ENCODE assay signal across 8 mouse cellular contexts in genomic region chr7:98321083-98321482, GRCm38 (mm10). TPM values are rescaled to one million over a fixed set of nuclear protein-coding genes. Genes with fewer than 3 reads are reported as not detected.
DNase-seq lines count a peak whose midpoint lies in the region; ATAC-seq and TF ChIP-seq lines count a peak whose summit lies in the region.

TSS of gene Acer3 (minus strand) at chr7:98321208.

- no peaks in the 10 kb centered on the region for H3K9me3 ChIP-seq in intestine, embryonic 14.5 days (ENCODE audit: control insufficient read depth, low read length)
- no peaks in the 10 kb centered on the region for H3K9me3 ChIP-seq in intestine, postnatal 0 days (ENCODE audit: control insufficient read depth)
- no peaks in the 10 kb centered on the region for H3K9me3 ChIP-seq in heart, embryonic 13.5 days
- no peaks in the 10 kb centered on the region for H3K9me3 ChIP-seq in limb, embryonic 10.5 days (replicated peaks)
- no peaks in the 10 kb centered on the region for H3K9me3 ChIP-seq in neural tube, embryonic 14.5 days (ENCODE audit: control insufficient read depth, low read length)

- 84% methylated on average over 2 of the region's 2 CpGs for WGBS in intestine, embryonic 14.5 days
- 68% methylated on average over 2 of the region's 2 CpGs for WGBS in intestine, postnatal 0 days
- WGBS in heart, embryonic 13.5 days, result 72% methylated on average over 2 of the region's 2 CpGs
- 87% methylated on average over 2 of the region's 2 CpGs for whole genome bisulfite sequencing in limb, embryonic 10.5 days
- WGBS in neural tube, embryonic 14.5 days, result 91% methylated on average over 2 of the region's 2 CpGs

- H3K27me3 ChIP-seq in intestine, embryonic 14.5 days (replicated peaks; ENCODE audit: control insufficient read depth, insufficient read depth, low read length), result no peaks in the 10 kb centered on the region
- H3K27me3 ChIP-seq in intestine, postnatal 0 days (replicated peaks; ENCODE audit: control insufficient read depth, insufficient read depth, low read length), result no peaks in the 10 kb centered on the region
- H3K27me3 ChIP-seq in heart, embryonic 13.5 days (replicated peaks), result no peaks in the 10 kb centered on the region
- H3K27me3 ChIP-seq in limb, embryonic 10.5 days (ENCODE audit: low read depth, poor library complexity, severe bottlenecking), result no peaks in the 10 kb centered on the region
- no peaks in the 10 kb centered on the region for H3K27me3 ChIP-seq in neural tube, embryonic 14.5 days (ENCODE audit: control insufficient read depth, insufficient read depth, low read length)

- no peaks in the 10 kb centered on the region for H3K4me1 ChIP-seq in intestine, embryonic 14.5 days (replicated peaks; ENCODE audit: control insufficient read depth, insufficient read depth, low read length)
- H3K4me1 ChIP-seq in intestine, postnatal 0 days (replicated peaks; ENCODE audit: control insufficient read depth, insufficient read depth, low read length), result no peaks in the 10 kb centered on the region
- H3K4me1 ChIP-seq in heart, embryonic 13.5 days, result peaks cover 16% of the 10 kb centered on the region
- no peaks in the 10 kb centered on the region for H3K4me1 ChIP-seq in limb, embryonic 10.5 days
- H3K4me1 ChIP-seq in neural tube, embryonic 14.5 days (ENCODE audit: control insufficient read depth, insufficient read depth, low read length), result peaks cover 4% of the 10 kb centered on the region; the same call in 1 of the 2 replicates

- no peak for DNase-seq in intestine, embryonic 14.5 days (ENCODE audit: low spot score)
- DNase-seq in adrenal gland, postnatal 10 days, result no peak
- DNase-seq in limb, embryonic 10.5 days (ENCODE audit: low spot score), result no peak
- no peak for DNase-seq in urinary bladder, postnatal 14 days (ENCODE audit: low spot score)
- no peak for DNase-seq in thymus, postnatal 14 days

- no peak within 1 kb of the TSS for H3K9ac ChIP-seq in intestine, embryonic 14.5 days (ENCODE audit: low read length)
- H3K9ac ChIP-seq in intestine, postnatal 0 days (ENCODE audit: low read depth, low read length), result no peak within 1 kb of the TSS
- H3K9ac ChIP-seq in heart, embryonic 13.5 days, result no peak within 1 kb of the TSS
- no peak within 1 kb of the TSS for H3K9ac ChIP-seq in neural tube, embryonic 14.5 days (replicated peaks; ENCODE audit: low read depth, low read length)

- no peak within 1 kb of the TSS for H3K4me2 ChIP-seq in intestine, embryonic 14.5 days (ENCODE audit: low read length)
- no peak within 1 kb of the TSS for H3K4me2 ChIP-seq in intestine, postnatal 0 days (replicated peaks; ENCODE audit: low read depth)
- H3K4me2 ChIP-seq in heart, embryonic 13.5 days, result no peak within 1 kb of the TSS
- H3K4me2 ChIP-seq in neural tube, embryonic 14.5 days (ENCODE audit: low read depth, low read length), result no peak within 1 kb of the TSS

- no peak within 1 kb of the TSS for H3K4me3 ChIP-seq in intestine, embryonic 14.5 days (ENCODE audit: low read depth, low read length)
- no peak within 1 kb of the TSS for H3K4me3 ChIP-seq in intestine, postnatal 0 days (ENCODE audit: low read depth, low read length)
- no peak within 1 kb of the TSS for H3K4me3 ChIP-seq in heart, embryonic 13.5 days
- no peak within 1 kb of the TSS for H3K4me3 ChIP-seq in limb, embryonic 10.5 days
- H3K4me3 ChIP-seq in neural tube, embryonic 14.5 days (ENCODE audit: low read depth, low read length), result no peak within 1 kb of the TSS

- no peak within 1 kb of the TSS for H3K27ac ChIP-seq in intestine, embryonic 14.5 days (ENCODE audit: low read depth)
- H3K27ac ChIP-seq in intestine, postnatal 0 days (ENCODE audit: low read depth, low read length), result no peak within 1 kb of the TSS
- no peak within 1 kb of the TSS for H3K27ac ChIP-seq in heart, embryonic 13.5 days (replicated peaks)
- H3K27ac ChIP-seq in limb, embryonic 10.5 days, result no peak within 1 kb of the TSS
- H3K27ac ChIP-seq in neural tube, embryonic 14.5 days (ENCODE audit: low read depth, low read length), result no peak within 1 kb of the TSS

- TF ChIP-seq CTCF in intestine, postnatal 0 days (IDR thresholded peaks at IDR 0.05; ENCODE audit: low read depth), result no peak

- H3K36me3 ChIP-seq in intestine, embryonic 14.5 days (ENCODE audit: control insufficient read depth, insufficient read depth, low read length), result no peaks in the 10 kb centered on the region
- H3K36me3 ChIP-seq in intestine, postnatal 0 days (ENCODE audit: control insufficient read depth, insufficient read depth), result no peaks in the 10 kb centered on the region
- H3K36me3 ChIP-seq in heart, embryonic 13.5 days, result no peaks in the 10 kb centered on the region
- H3K36me3 ChIP-seq in limb, embryonic 10.5 days, result no peaks in the 10 kb centered on the region
- no peaks in the 10 kb centered on the region for H3K36me3 ChIP-seq in neural tube, embryonic 14.5 days (ENCODE audit: control insufficient read depth, insufficient read depth, low read length)

- ATAC-seq in intestine, embryonic 14.5 days (replicated peaks; ENCODE audit: low FRiP score, low TSS enrichment, low read depth), result no peak
- no peak for ATAC-seq in intestine, postnatal 0 days
- no peak for ATAC-seq in heart, embryonic 13.5 days (ENCODE audit: extremely low read depth, insufficient number of reproducible peaks, low FRiP score, low TSS enrichment)
- no peak for ATAC-seq in neural tube, embryonic 14.5 days (ENCODE audit: low read depth)

RNA-seq across cellular contexts. Expression of gene Acer3, which starts in this region (rescaled TPM):
- polyA plus RNA-seq in intestine, embryonic 14.5 days (2014; fragmentation: Nextera tagmentation; extraction: Ambion mirVana), result 21.6 and 21.7 TPM in 2 replicates
- polyA plus RNA-seq in intestine, postnatal 0 days (2015; fragmentation: Nextera tagmentation; extraction: Ambion mirVana), result 9.7 TPM in 2 replicates
- total RNA-seq in adrenal gland, postnatal 10 days (2021), result 10 to 100 TPM; 18.4 to 20.7 TPM
- polyA plus RNA-seq in heart, embryonic 13.5 days (2015; fragmentation: Nextera tagmentation; extraction: Ambion mirVana), result 18.9 and 24.6 TPM in 2 replicates
- 19.0 and 23.2 TPM in 2 replicates for polyA plus RNA-seq in limb, embryonic 10.5 days (2016; fragmentation: Nextera tagmentation; extraction: Ambion mirVana)
- polyA plus RNA-seq in neural tube, embryonic 14.5 days (2014; fragmentation: Nextera tagmentation; extraction: Ambion mirVana), result 23.7 and 28.3 TPM in 2 replicates
